Mouse (Mus musculus): ENCODE results near the gene Wscd2. TPM values are rescaled to one million over a fixed set of nuclear protein-coding genes. Genes with fewer than 3 reads are reported as not detected.
A peak's percentile ranks its signal among the peaks of the same experiment; 100 is the strongest.

The Wscd2 gene
- polyA plus RNA-seq, 1 experiment from 2014 or later, result 5.6 TPM

- Histone ChIP-seq H3K9me3 (no peaks in the 10 kb centered on the region), H3K27me3 (no peaks in the 10 kb centered on the region), H3K4me2 (no peak overlapping the region), H3K4me3 (no peak overlapping the region), H3K9ac (no peak overlapping the region), H3K27ac (peak overlapping the region; percentile 84), H3K36me3 (no peaks in the 10 kb centered on the region), H3K4me1 (peaks cover 53% of the 10 kb centered on the region)
- 58% methylated on average over 8 of the region's 8 CpGs for WGBS
- no peak for ATAC-seq (ENCODE audit: borderline replicate concordance, extremely low read depth, low FRiP score, low TSS enrichment)
Observed at GRCm38 (mm10) chr5:113606961-113607785, 117.0 kb downstream of the Wscd2 start.

- Histone ChIP-seq H3K4me2 (peak overlapping the region; percentile 22; the same call in 1 of the 2 replicates), H3K27ac (peak overlapping the region; percentile 84), H3K9ac (no peak overlapping the region), H3K27me3 (no peaks in the 10 kb centered on the region), H3K36me3 (no peaks in the 10 kb centered on the region), H3K4me3 (no peak overlapping the region), H3K9me3 (no peaks in the 10 kb centered on the region), H3K4me1 (peaks cover 58% of the 10 kb centered on the region)
- ATAC-seq (ENCODE audit: borderline replicate concordance, extremely low read depth, low FRiP score, low TSS enrichment), result no peak
- 21% methylated on average over 13 of the region's 13 CpGs for WGBS
Observed at GRCm38 (mm10) chr5:113607941-113608431, 117.9 kb downstream of the Wscd2 start.

- Histone ChIP-seq H3K27ac (peak overlapping the region; percentile 84), H3K4me3 (no peak overlapping the region), H3K4me1 (peaks cover 58% of the 10 kb centered on the region), H3K4me2 (no peak overlapping the region), H3K36me3 (no peaks in the 10 kb centered on the region), H3K9ac (no peak overlapping the region), H3K27me3 (no peaks in the 10 kb centered on the region), H3K9me3 (no peaks in the 10 kb centered on the region)
- 72% methylated on average over 8 of the region's 8 CpGs for WGBS
- no peak for ATAC-seq (ENCODE audit: borderline replicate concordance, extremely low read depth, low FRiP score, low TSS enrichment)
Observed at GRCm38 (mm10) chr5:113608511-113608910, 118.4 kb downstream of the Wscd2 start.

- 0 out of 2 replicates have a peak overlapping the region, but pooled peaks have one; percentile 85 for H3K27ac ChIP-seq
- 65% methylated on average over 5 of the region's 5 CpGs for WGBS
Observed at GRCm38 (mm10) chr5:113609891-113610290, 119.8 kb downstream of the Wscd2 start.

GRCm38 (mm10) chr5:113610490-113610889 is 120.4 kb downstream of the Wscd2 start:
- WGBS, result 62% methylated on average over 6 of the region's 6 CpGs
- no peaks in the 10 kb centered on the region for H3K9me3 ChIP-seq
- H3K27me3 ChIP-seq, result no peaks in the 10 kb centered on the region
- H3K4me1 ChIP-seq, result peaks cover 54% of the 10 kb centered on the region
- no peak overlapping the region for H3K4me3 ChIP-seq
- peak overlapping the region; percentile 85; the same call in 1 of the 2 replicates for H3K27ac ChIP-seq
- H3K9ac ChIP-seq, result no peak overlapping the region
- no peak for ATAC-seq (ENCODE audit: borderline replicate concordance, extremely low read depth, low FRiP score, low TSS enrichment)
- H3K4me2 ChIP-seq, result no peak overlapping the region
- H3K36me3 ChIP-seq, result peaks cover 2% of the 10 kb centered on the region; the same call in 1 of the 2 replicates

More at GRCm38 (mm10) chr5:113609891-113610290, 119.8 kb downstream of the Wscd2 start:
- H3K4me3 ChIP-seq, result no peak overlapping the region
- H3K9ac ChIP-seq, result no peak overlapping the region
- no peak for ATAC-seq (ENCODE audit: borderline replicate concordance, extremely low read depth, low FRiP score, low TSS enrichment)
- H3K4me2 ChIP-seq, result no peak overlapping the region
- no peaks in the 10 kb centered on the region for H3K27me3 ChIP-seq
- H3K9me3 ChIP-seq, result no peaks in the 10 kb centered on the region
- H3K4me1 ChIP-seq, result peaks cover 58% of the 10 kb centered on the region
- H3K36me3 ChIP-seq, result no peaks in the 10 kb centered on the region

- Histone ChIP-seq H3K9ac (no peak overlapping the region), H3K4me1 (peaks cover 54% of the 10 kb centered on the region), H3K4me3 (no peak overlapping the region), H3K27ac (peak overlapping the region; percentile 85), H3K9me3 (no peaks in the 10 kb centered on the region), H3K36me3 (peaks cover 7% of the 10 kb centered on the region; the same call in 1 of the 2 replicates), H3K27me3 (no peaks in the 10 kb centered on the region), H3K4me2 (no peak overlapping the region)
- ATAC-seq (ENCODE audit: borderline replicate concordance, extremely low read depth, low FRiP score, low TSS enrichment), result no peak
- 61% methylated on average over 6 of the region's 6 CpGs for WGBS
Observed at GRCm38 (mm10) chr5:113611131-113611530, 121.0 kb downstream of the Wscd2 start.

GRCm38 (mm10) chr5:113611771-113612233 is 121.7 kb downstream of the Wscd2 start:
- H3K27me3 ChIP-seq, result no peaks in the 10 kb centered on the region
- H3K9me3 ChIP-seq, result no peaks in the 10 kb centered on the region
- no peak overlapping the region for H3K4me2 ChIP-seq
- H3K4me1 ChIP-seq, result peaks cover 50% of the 10 kb centered on the region
- H3K4me3 ChIP-seq, result no peak overlapping the region
- H3K9ac ChIP-seq, result no peak overlapping the region
- H3K27ac ChIP-seq, result peak overlapping the region; percentile 85
- peaks cover 7% of the 10 kb centered on the region; the same call in 1 of the 2 replicates for H3K36me3 ChIP-seq
- ATAC-seq (ENCODE audit: borderline replicate concordance, extremely low read depth, low FRiP score, low TSS enrichment), result peak; percentile 87
- WGBS, result 34% methylated on average over 12 of the region's 12 CpGs

GRCm38 (mm10) chr5:113618716-113619115 is 128.6 kb downstream of the Wscd2 start:
- Histone ChIP-seq H3K4me2 (no peak overlapping the region), H3K4me1 (peaks cover 6% of the 10 kb centered on the region; the same call in 1 of the 2 replicates), H3K36me3 (peaks cover 7% of the 10 kb centered on the region; the same call in 1 of the 2 replicates), H3K27me3 (no peaks in the 10 kb centered on the region), H3K9ac (no peak overlapping the region), H3K27ac (no peak overlapping the region), H3K9me3 (no peaks in the 10 kb centered on the region), H3K4me3 (no peak overlapping the region)
- no peak for ATAC-seq (ENCODE audit: borderline replicate concordance, extremely low read depth, low FRiP score, low TSS enrichment)
- 81% methylated on average over 4 of the region's 4 CpGs for WGBS

GRCm38 (mm10) chr5:113619151-113619550 is 129.0 kb downstream of the Wscd2 start:
- Histone ChIP-seq H3K9me3 (no peaks in the 10 kb centered on the region), H3K9ac (no peak overlapping the region), H3K4me3 (no peak overlapping the region), H3K4me2 (no peak overlapping the region), H3K27ac (no peak overlapping the region), H3K27me3 (no peaks in the 10 kb centered on the region), H3K4me1 (peaks cover 9% of the 10 kb centered on the region; the same call in 1 of the 2 replicates), H3K36me3 (peaks cover 7% of the 10 kb centered on the region; the same call in 1 of the 2 replicates)
- ATAC-seq (ENCODE audit: borderline replicate concordance, extremely low read depth, low FRiP score, low TSS enrichment), result no peak
- 76% methylated on average over 1 of the region's 1 CpGs for WGBS

GRCm38 (mm10) chr5:113620130-113620716 is 130.1 kb downstream of the Wscd2 start:
- 62% methylated on average over 16 of the region's 16 CpGs for WGBS
- Histone ChIP-seq H3K27ac (no peak overlapping the region), H3K9me3 (no peaks in the 10 kb centered on the region), H3K9ac (no peak overlapping the region), H3K27me3 (no peaks in the 10 kb centered on the region), H3K36me3 (peaks cover 7% of the 10 kb centered on the region; the same call in 1 of the 2 replicates), H3K4me3 (no peak overlapping the region), H3K4me2 (no peak overlapping the region), H3K4me1 (peaks cover 15% of the 10 kb centered on the region)
- ATAC-seq (ENCODE audit: borderline replicate concordance, extremely low read depth, low FRiP score, low TSS enrichment), result no peak

GRCm38 (mm10) chr5:113620999-113621398 is 130.9 kb downstream of the Wscd2 start:
- H3K4me3 ChIP-seq, result no peak overlapping the region
- 52% methylated on average over 7 of the region's 7 CpGs for WGBS
- H3K36me3 ChIP-seq, result 0 out of 2 replicates have a peak, but pooled peaks cover under 1% of the 10 kb centered on the region
- H3K9ac ChIP-seq, result no peak overlapping the region
- ATAC-seq (ENCODE audit: borderline replicate concordance, extremely low read depth, low FRiP score, low TSS enrichment), result no peak
- H3K4me1 ChIP-seq, result peaks cover 20% of the 10 kb centered on the region
- H3K4me2 ChIP-seq, result no peak overlapping the region
- no peaks in the 10 kb centered on the region for H3K27me3 ChIP-seq
- H3K9me3 ChIP-seq, result no peaks in the 10 kb centered on the region
- H3K27ac ChIP-seq, result no peak overlapping the region

Measured in lung, embryonic 15.5 days (tissue).